Mouse (Mus musculus): ENCODE results near the gene Lcor.

Lcor gene

GRCm38 (mm10) chr19:41476530-41477249 is 5.7 kb upstream of the Lcor start:
- no peak for DNase-seq

- peak; percentile 55 for DNase-seq
Observed at GRCm38 (mm10) chr19:41481030-41481886, 1.2 kb upstream of the Lcor start.

- no peak for DNase-seq
Observed at GRCm38 (mm10) chr19:41481887-41482189, 599 bp upstream of the Lcor start.

GRCm38 (mm10) chr19:41482909-41483444 is 540 bp downstream of the Lcor start:
- DNase-seq = peak; percentile 85

GRCm38 (mm10) chr19:41483445-41484040 is 1.1 kb downstream of the Lcor start:
- DNase-seq = no peak

- DNase-seq = no peak
Observed at GRCm38 (mm10) chr19:41484361-41484760, 1.9 kb downstream of the Lcor start.

- DNase-seq = no peak
Observed at GRCm38 (mm10) chr19:41495382-41496032, 13.1 kb downstream of the Lcor start.

GRCm38 (mm10) chr19:41496058-41496457 is 13.6 kb downstream of the Lcor start:
- no peak for DNase-seq

GRCm38 (mm10) chr19:41507872-41508271 is 25.4 kb downstream of the Lcor start:
- no peak for DNase-seq

- no peak for DNase-seq
Observed at GRCm38 (mm10) chr19:41514836-41515235, 32.4 kb downstream of the Lcor start.

GRCm38 (mm10) chr19:41515549-41515948 is 33.1 kb downstream of the Lcor start:
- no peak for DNase-seq

- DNase-seq = no peak
Observed at GRCm38 (mm10) chr19:41517006-41517405, 34.6 kb downstream of the Lcor start.

- DNase-seq = no peak
Observed at GRCm38 (mm10) chr19:41519121-41519520, 36.7 kb downstream of the Lcor start.

GRCm38 (mm10) chr19:41522246-41522645 is 39.8 kb downstream of the Lcor start:
- no peak for DNase-seq

- DNase-seq = no peak
Observed at GRCm38 (mm10) chr19:41523798-41524563, 41.5 kb downstream of the Lcor start.

GRCm38 (mm10) chr19:41529169-41529568 is 46.7 kb downstream of the Lcor start:
- DNase-seq = no peak

- no peak for DNase-seq
Observed at GRCm38 (mm10) chr19:41534021-41534420, 51.6 kb downstream of the Lcor start.

- DNase-seq = no peak
Observed at GRCm38 (mm10) chr19:41556981-41557380, 74.5 kb downstream of the Lcor start.

- no peak for DNase-seq
Observed at GRCm38 (mm10) chr19:41557491-41557890, 75.1 kb downstream of the Lcor start.

- DNase-seq = no peak
Observed at GRCm38 (mm10) chr19:41558891-41559486, 76.6 kb downstream of the Lcor start.

- peak; percentile 16 for DNase-seq
Observed at GRCm38 (mm10) chr19:41560856-41561255, 78.4 kb downstream of the Lcor start.

- no peak for DNase-seq
Observed at GRCm38 (mm10) chr19:41568791-41569190, 86.4 kb downstream of the Lcor start.
